Mouse (Mus musculus): Measurements from ENCODE around the gene Pigs. TPM values are rescaled to one million over a fixed set of nuclear protein-coding genes. Genes with fewer than 3 reads are reported as not detected.

Pigs gene
- polyA plus RNA-seq, 1 experiment = 3.2 TPM

DNA sequence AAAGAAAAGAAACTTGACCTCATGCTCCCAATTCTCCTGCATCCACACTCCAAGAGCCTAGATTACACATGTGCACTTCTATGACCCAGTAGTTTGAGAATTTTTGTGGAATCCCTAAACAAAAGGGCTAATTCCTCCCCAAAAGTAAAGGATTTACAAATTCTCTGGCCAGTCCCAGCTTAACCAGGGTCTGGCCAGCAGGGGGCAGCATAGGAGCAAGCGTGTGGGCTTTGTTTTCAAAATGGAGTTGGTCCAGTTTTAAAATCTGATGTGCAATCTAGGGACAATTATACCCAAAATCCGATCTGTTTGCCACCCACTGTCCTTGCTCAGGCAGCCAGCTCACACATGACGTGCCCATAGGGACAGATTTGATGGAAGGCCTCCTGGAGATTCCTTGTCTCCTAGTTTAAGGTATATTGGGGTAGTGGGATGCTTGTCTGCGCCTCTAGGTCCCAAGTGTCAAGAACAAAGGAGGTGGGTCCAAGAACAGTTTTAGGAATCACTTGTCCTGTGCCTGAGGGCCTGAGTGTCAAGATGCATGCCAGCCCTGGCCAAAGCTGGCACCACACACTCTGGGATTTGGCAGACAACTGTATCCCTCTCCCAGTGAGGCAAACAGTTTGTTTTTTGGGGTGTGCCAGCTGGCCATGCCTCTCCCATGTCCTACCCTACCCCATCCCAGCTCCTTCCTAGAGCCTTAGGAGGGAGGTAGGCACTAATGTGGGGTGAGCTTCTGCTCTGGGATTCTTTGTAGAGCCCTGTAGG is 27.4 kb downstream of the Pigs start:
- H3K27me3 ChIP-seq (ENCODE audit: control insufficient read depth) = no peaks in the 10 kb centered on the region; the same call in 1 of the 2 replicates
- no peak overlapping the region for H3K4me3 ChIP-seq (replicated peaks)
- peaks cover 18% of the 10 kb centered on the region for H3K4me1 ChIP-seq (ENCODE audit: control insufficient read depth)
- TF ChIP-seq TAL1 (IDR thresholded peaks at IDR 0.05; ENCODE audit: low read length) (no peak), GATA1 (IDR thresholded peaks at IDR 0.05; ENCODE audit: low read length) (no peak)
- no peaks in the 10 kb centered on the region for H3K9me3 ChIP-seq (ENCODE audit: control insufficient read depth, low read length)
- H3K36me3 ChIP-seq (ENCODE audit: control insufficient read depth) = no peaks in the 10 kb centered on the region

DNA sequence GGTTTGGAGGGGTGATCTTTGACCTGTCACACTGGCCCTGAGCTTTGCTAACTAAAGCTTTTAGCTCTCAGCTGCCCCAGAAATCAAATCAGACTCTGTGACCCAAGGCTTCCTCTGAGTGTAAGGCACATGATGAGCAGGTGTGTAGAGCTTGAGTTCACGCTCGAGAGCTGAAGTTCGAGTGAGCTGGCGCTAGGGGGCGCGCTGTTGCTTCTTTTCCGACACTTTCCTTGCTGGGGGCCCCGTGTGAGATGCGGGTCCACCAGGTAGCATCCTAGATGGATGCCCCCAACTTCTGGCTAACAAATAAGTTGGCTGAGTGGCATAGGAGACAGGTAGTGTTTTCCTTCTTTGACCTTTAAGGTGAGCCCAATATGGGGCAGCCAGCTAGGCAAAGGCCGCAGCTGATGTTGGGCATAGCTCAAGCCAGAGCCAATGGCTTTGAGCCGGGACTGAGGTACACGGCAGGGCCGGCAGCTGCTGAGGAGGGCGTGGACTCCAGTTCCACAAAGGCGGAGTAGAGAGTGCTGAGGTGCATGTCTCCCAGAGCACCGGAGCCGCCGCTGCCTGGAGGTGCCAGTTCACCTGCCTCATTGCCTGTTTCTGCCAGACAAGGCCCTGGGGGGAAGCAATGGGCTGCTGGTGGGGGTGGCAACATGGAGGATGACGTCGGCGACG is 30.3 kb downstream of the Pigs start:
- Histone ChIP-seq H3K4me1 (ENCODE audit: control insufficient read depth) (peaks cover 21% of the 10 kb centered on the region), H3K9me3 (ENCODE audit: control insufficient read depth, low read length) (no peaks in the 10 kb centered on the region), H3K27me3 (ENCODE audit: control insufficient read depth) (no peaks in the 10 kb centered on the region; the same call in 1 of the 2 replicates), H3K4me3 (replicated peaks) (no peak overlapping the region), H3K36me3 (ENCODE audit: control insufficient read depth) (no peaks in the 10 kb centered on the region)
- TF ChIP-seq GATA1 (IDR thresholded peaks at IDR 0.05; ENCODE audit: low read length) (no peak), TAL1 (IDR thresholded peaks at IDR 0.05; ENCODE audit: low read length) (no peak)

DNA sequence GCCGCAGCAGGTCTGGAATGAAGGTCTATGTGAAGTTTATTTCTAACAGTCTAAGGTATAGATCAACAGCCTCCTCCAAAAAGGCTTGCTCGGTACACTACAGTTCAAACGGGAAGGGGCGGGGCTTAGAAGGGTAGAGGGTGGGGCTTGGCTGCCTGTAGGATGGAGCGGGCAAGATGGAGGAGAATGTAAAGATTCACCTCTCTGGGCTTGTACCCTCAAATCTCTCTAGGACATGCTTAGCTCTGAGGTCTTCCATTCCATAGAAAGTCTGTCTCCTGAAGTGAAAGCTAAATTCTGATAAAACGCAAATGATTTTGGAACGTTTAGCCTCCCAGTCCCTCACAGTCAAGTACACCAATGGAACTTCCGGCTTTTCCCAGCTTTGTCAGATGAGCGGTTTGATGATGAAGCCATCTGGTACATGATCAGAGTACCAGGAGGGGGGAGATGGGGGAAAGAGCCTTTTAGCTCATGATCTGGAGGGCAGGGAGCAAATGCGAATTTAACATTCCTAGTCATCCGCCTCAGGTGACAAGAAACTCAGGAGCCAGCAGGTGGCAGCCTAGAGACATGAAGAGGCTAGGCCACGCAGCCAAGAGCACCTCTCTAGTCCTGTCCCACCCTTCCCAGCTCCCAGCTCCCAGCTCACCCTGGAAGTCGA is 32.0 kb downstream of the Pigs start:
- Histone ChIP-seq H3K27me3 (ENCODE audit: control insufficient read depth) (no peaks in the 10 kb centered on the region; the same call in 1 of the 2 replicates), H3K4me1 (ENCODE audit: control insufficient read depth) (peaks cover 21% of the 10 kb centered on the region), H3K4me3 (replicated peaks) (peak overlapping the region; percentile 61), H3K36me3 (ENCODE audit: control insufficient read depth) (no peaks in the 10 kb centered on the region), H3K9me3 (ENCODE audit: control insufficient read depth, low read length) (no peaks in the 10 kb centered on the region)
- TF ChIP-seq GATA1 (IDR thresholded peaks at IDR 0.05; ENCODE audit: low read length) = no peak
- no peak for TF ChIP-seq TAL1 (IDR thresholded peaks at IDR 0.05; ENCODE audit: low read length)

DNA sequence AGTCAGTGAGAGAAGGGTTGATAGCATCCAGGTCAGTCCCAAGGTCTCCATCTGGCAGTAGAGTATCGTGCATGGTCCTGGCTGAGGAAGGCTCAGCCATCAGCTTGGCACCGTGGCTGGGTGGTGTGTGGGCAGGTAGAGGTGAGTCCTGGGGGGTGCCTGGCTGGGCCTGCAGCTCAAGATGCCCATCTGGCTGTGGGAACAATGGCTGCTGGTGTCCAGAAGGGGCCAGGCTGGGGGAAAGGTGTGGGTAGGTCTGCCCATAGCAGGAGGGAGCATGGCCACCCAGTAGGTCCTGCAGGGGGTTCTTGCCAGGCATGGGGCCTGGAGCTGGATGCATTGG is 32.5 kb downstream of the Pigs start:
- Histone ChIP-seq H3K9me3 (ENCODE audit: control insufficient read depth, low read length) (no peaks in the 10 kb centered on the region), H3K36me3 (ENCODE audit: control insufficient read depth) (no peaks in the 10 kb centered on the region), H3K4me1 (ENCODE audit: control insufficient read depth) (peaks cover 21% of the 10 kb centered on the region), H3K27me3 (ENCODE audit: control insufficient read depth) (no peaks in the 10 kb centered on the region; the same call in 1 of the 2 replicates), H3K4me3 (replicated peaks) (peak overlapping the region; percentile 61)
- TF ChIP-seq TAL1 (IDR thresholded peaks at IDR 0.05; ENCODE audit: low read length) (no peak), GATA1 (IDR thresholded peaks at IDR 0.05; ENCODE audit: low read length) (no peak)

DNA sequence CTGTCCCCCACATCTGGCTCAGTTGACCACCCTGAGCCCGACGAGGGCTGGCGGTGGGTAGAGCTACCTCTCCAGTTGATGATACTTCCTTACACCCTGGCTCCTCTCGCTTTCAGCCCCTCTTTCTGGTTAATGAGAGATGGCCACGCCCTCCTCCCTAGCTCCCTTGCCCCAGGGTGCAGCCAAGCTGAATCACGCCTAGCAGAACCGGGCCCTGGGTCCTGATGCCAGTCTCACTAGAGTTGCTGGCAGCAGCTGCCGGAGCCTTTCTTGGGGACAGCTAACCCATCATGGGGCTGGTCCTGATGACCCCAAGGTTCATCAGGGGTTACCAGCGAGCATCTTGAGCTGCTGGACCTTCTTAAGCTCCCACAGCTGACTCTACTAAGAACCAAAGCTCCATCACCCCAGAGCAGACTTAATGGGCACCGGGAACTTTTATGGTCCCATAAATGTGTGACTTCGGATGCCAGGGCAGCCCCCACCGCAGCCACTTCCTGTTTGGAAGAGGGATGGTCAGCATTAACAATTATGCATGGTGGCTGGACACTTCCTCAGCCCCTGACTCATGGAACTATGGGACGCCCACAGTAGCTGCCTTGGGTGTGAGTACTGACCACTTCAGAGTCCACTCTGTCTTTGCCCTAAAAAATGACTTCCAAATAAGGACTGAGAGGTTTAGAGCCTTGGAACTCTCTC is 35.2 kb downstream of the Pigs start:
- Histone ChIP-seq H3K36me3 (ENCODE audit: control insufficient read depth) (no peaks in the 10 kb centered on the region), H3K9me3 (ENCODE audit: control insufficient read depth, low read length) (no peaks in the 10 kb centered on the region), H3K27me3 (ENCODE audit: control insufficient read depth) (no peaks in the 10 kb centered on the region; the same call in 1 of the 2 replicates), H3K4me1 (ENCODE audit: control insufficient read depth) (peaks cover 20% of the 10 kb centered on the region), H3K4me3 (replicated peaks) (no peak overlapping the region)
- no peak for TF ChIP-seq GATA1 (IDR thresholded peaks at IDR 0.05; ENCODE audit: low read length)
- no peak for TF ChIP-seq TAL1 (IDR thresholded peaks at IDR 0.05; ENCODE audit: low read length)

DNA sequence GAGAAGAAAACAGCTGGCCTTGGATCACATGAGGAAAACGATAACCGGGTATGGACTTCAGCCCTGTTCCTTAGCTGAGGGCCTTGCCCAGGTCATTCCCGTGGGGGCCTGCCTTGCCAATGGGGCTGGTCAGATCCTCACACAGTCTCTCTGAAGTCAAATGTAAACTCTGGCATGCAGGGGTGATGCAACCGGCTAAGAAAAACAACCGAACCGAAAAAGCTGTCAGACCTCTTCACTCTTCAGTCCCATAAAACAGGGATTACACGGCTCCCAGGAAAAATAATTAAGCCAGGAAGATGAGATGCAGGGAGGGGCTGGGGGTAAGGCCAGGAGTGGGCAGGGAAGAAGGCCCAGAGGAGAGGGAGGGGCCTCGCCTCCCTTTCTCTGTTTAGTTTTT is 35.9 kb downstream of the Pigs start:
- H3K4me3 ChIP-seq (replicated peaks) = no peak overlapping the region
- H3K36me3 ChIP-seq (ENCODE audit: control insufficient read depth) = no peaks in the 10 kb centered on the region
- no peaks in the 10 kb centered on the region for H3K27me3 ChIP-seq (ENCODE audit: control insufficient read depth)
- H3K4me1 ChIP-seq (ENCODE audit: control insufficient read depth) = peaks cover 16% of the 10 kb centered on the region
- H3K9me3 ChIP-seq (ENCODE audit: control insufficient read depth, low read length) = no peaks in the 10 kb centered on the region
- TF ChIP-seq GATA1 (IDR thresholded peaks at IDR 0.05; ENCODE audit: low read length) (no peak), TAL1 (IDR thresholded peaks at IDR 0.05; ENCODE audit: low read length) (no peak)

DNA sequence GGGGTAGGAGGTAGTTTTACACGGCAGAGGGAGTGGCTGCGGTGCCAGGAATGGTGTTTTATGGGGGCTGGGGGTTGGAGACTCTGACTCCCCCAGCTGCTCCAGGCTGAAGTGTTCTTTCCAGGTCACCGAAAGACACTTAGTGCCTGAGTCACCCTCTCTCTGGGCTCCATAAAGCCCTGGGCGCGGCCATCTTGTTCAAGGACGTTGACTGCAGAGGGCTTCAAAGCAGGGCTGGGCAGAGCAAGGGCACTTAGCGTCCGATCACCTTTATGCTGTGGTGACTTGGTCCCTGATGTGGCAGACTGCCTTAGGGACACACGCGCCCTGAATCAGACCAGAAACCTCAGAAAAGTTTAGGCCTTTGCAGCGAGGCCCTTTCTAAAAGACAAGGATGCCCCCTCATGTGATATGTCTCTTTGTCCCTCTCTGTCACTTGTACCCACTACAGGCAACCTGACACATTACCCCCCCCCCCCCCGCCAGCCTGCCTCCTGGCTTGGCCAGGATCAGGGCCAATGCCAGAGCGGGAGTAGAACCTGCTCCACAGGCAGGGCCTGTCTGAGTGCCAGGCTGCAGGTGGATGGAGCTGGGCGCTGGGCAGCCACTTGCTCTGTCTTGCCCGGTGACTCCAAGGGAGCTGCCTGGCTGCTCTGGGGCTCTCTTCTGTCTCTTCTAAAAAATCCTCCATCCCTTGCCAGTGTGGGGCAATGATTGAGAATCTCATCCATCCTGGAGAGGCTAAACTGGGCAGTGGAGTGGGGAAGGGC is 39.4 kb downstream of the Pigs start:
- Histone ChIP-seq H3K27me3 (ENCODE audit: control insufficient read depth) (no peaks in the 10 kb centered on the region), H3K9me3 (ENCODE audit: control insufficient read depth, low read length) (no peaks in the 10 kb centered on the region), H3K4me1 (ENCODE audit: control insufficient read depth) (no peaks in the 10 kb centered on the region), H3K36me3 (ENCODE audit: control insufficient read depth) (no peaks in the 10 kb centered on the region), H3K4me3 (replicated peaks) (no peak overlapping the region)
- no peak for TF ChIP-seq TAL1 (IDR thresholded peaks at IDR 0.05; ENCODE audit: low read length)
- no peak for TF ChIP-seq GATA1 (IDR thresholded peaks at IDR 0.05; ENCODE audit: low read length)

- Histone ChIP-seq H3K4me1 (ENCODE audit: control insufficient read depth) (no peaks in the 10 kb centered on the region), H3K36me3 (ENCODE audit: control insufficient read depth) (no peaks in the 10 kb centered on the region), H3K4me3 (replicated peaks) (no peak overlapping the region), H3K9me3 (ENCODE audit: control insufficient read depth, low read length) (no peaks in the 10 kb centered on the region), H3K27me3 (ENCODE audit: control insufficient read depth) (no peaks in the 10 kb centered on the region)
- TF ChIP-seq TAL1 (IDR thresholded peaks at IDR 0.05; ENCODE audit: low read length) (no peak), GATA1 (IDR thresholded peaks at IDR 0.05; ENCODE audit: low read length) (no peak)
Observed at GRCm38 (mm10) chr11:78370389-78370788, 42.2 kb downstream of the Pigs start.
